Mouse (Mus musculus) heart, postnatal 4 days (tissue): Measurements from ENCODE around the gene Il9r. TPM values are rescaled to one million over a fixed set of nuclear protein-coding genes. Genes with fewer than 3 reads are reported as not detected.
A peak's percentile ranks its signal among the peaks of the same experiment; 100 is the strongest.
"Not testable (repeated sequence)": the region's sequence is repeated elsewhere in the genome, so short reads cannot be mapped to it uniquely, and the experiment has no call there.

Experiments
- DNase-seq: peaks from one replicate; pipeline ENCODE4 v3.0.0; 2021
- total RNA-seq, 2 experiments: library from RNA; stranded (reverse); gene quantifications; 2 replicates each; pipeline ENCODE4 v1.2.3; 2021

The Il9r gene
- total RNA-seq, 2 experiments from 2014 or later, result 0.20 to 0.21 TPM

- DNase-seq, result peak; percentile 92
Measured at GRCm38 (mm10) chr11:32226124-32226871, 26.2 kb upstream of the Il9r start, which contains the start of gene Mpg. Gene Mpg, plus strand, starts transcription at chr11:32226505.

- DNase-seq, result peak; percentile 57
Measured at GRCm38 (mm10) chr11:32225222-32226104, 25.4 kb upstream of the Il9r start.

GRCm38 (mm10) chr11:32224468-32225139 is 24.5 kb upstream of the Il9r start:
- peak; percentile 90 for DNase-seq

GRCm38 (mm10) chr11:32223297-32223967 is 23.4 kb upstream of the Il9r start:
- DNase-seq, result no peak

GRCm38 (mm10) chr11:32222570-32223194 is 22.6 kb upstream of the Il9r start:
- no peak for DNase-seq

GRCm38 (mm10) chr11:32221951-32222409 is 21.9 kb upstream of the Il9r start, which contains the start of gene Rhbdf1:
Gene Rhbdf1, minus strand, starts transcription at chr11:32222300.
- peak; percentile 76 for DNase-seq

- DNase-seq, result peak; percentile 77
Measured at GRCm38 (mm10) chr11:32221225-32221950, 21.3 kb upstream of the Il9r start.

GRCm38 (mm10) chr11:32220607-32221224 is 20.6 kb upstream of the Il9r start:
- no peak for DNase-seq

GRCm38 (mm10) chr11:32219287-32219686 is 19.2 kb upstream of the Il9r start:
- no peak for DNase-seq

- DNase-seq, result no peak
Measured at GRCm38 (mm10) chr11:32218501-32219050, 18.5 kb upstream of the Il9r start.

GRCm38 (mm10) chr11:32216851-32217250 is 16.8 kb upstream of the Il9r start:
- peak; percentile 79 for DNase-seq

- DNase-seq, result no peak
Measured at GRCm38 (mm10) chr11:32215372-32216162, 15.5 kb upstream of the Il9r start.

- DNase-seq, result no peak
Measured at GRCm38 (mm10) chr11:32210623-32211022, 10.5 kb upstream of the Il9r start.

- DNase-seq, result peak; percentile 96
Measured at GRCm38 (mm10) chr11:32205058-32205873, 5.2 kb upstream of the Il9r start, which contains the start of gene Snrnp25. Gene Snrnp25, plus strand, starts transcription at chr11:32205415.

GRCm38 (mm10) chr11:32201922-32202685 is 2.0 kb upstream of the Il9r start:
- DNase-seq, result no peak

- DNase-seq, result not testable (repeated sequence)
Measured at GRCm38 (mm10) chr11:32200992-32201391, 913 bp upstream of the Il9r start.

- DNase-seq, result peak; percentile 2
Measured at GRCm38 (mm10) chr11:32199230-32199629, 849 bp downstream of the Il9r start.
